Mouse (Mus musculus) CH12.LX (cell line): ENCODE results near the gene Chic2. TPM values are rescaled to one million over a fixed set of nuclear protein-coding genes. Genes with fewer than 3 reads are reported as not detected.

ENCODE experiments used
- DNase-seq: peaks from one replicate; pipeline ENCODE4 v3.0.0-alpha.2; 2013; ENCODE audit errors: extremely low read depth
- H3K27ac ChIP-seq: 2 replicates; pipeline ENCODE4 v1.5.1; 2012; ENCODE audit warnings: low read depth, mild to moderate bottlenecking, control low read depth, moderate library complexity; ENCODE audit not compliant: insufficient read depth
- H3K27me3 ChIP-seq: replicated peaks from 2 replicates; pipeline ENCODE3; 2012; ENCODE audit warnings: inconsistent platforms
- H3K36me3 ChIP-seq, 2 experiments: replicated peaks in 1 of 2; 2 replicates each; pipeline versions ENCODE3 to v1.6.1; 2012; ENCODE audit warnings: inconsistent platforms in 1 of 2, low read length in 1 of 2, mild to moderate bottlenecking in 1 of 2, mixed read lengths in 1 of 2, moderate library complexity in 1 of 2; ENCODE audit not compliant: control insufficient read depth in 1 of 2, insufficient read depth in 1 of 2
- H3K4me1 ChIP-seq, 2 experiments: 2 replicates each; pipeline ENCODE4 v1.6.1; 2012; ENCODE audit warnings: inconsistent platforms in 1 of 2, moderate library complexity in 1 of 2; ENCODE audit not compliant: insufficient read depth in 2 of 2, control insufficient read depth in 1 of 2
- H3K4me2 ChIP-seq: 2 replicates; pipeline ENCODE4 v1.6.1; 2012; ENCODE audit warnings: low read depth, mild to moderate bottlenecking, control low read depth; ENCODE audit not compliant: poor library complexity, insufficient read depth, severe bottlenecking
- H3K4me3 ChIP-seq, 3 experiments: fragments of 150-350 bp in 1 of 3; sonication (generic) in 1 of 3; replicated peaks in 1 of 3; 2 replicates each; pipeline versions ENCODE3 to v1.5.1; 2011 to 2012; ENCODE audit warnings: low read depth in 2 of 3, low read length in 2 of 3, mild to moderate bottlenecking in 2 of 3, moderate library complexity in 2 of 3, control low read depth in 1 of 3, improper control_type of control experiment in 1 of 3, inconsistent platforms in 1 of 3, mixed read lengths in 1 of 3; ENCODE audit not compliant: poor library complexity in 1 of 3
- H3K79me2 ChIP-seq: replicated peaks from 2 replicates; pipeline ENCODE4 v1.6.1; 2012; ENCODE audit warnings: mild to moderate bottlenecking, moderate library complexity; ENCODE audit not compliant: control insufficient read depth, poor library complexity, insufficient read depth, severe bottlenecking; ENCODE audit errors: extremely low read depth
- H3K9ac ChIP-seq: 2 replicates; pipeline ENCODE4 v1.6.1; 2012; ENCODE audit warnings: low read depth, mild to moderate bottlenecking, control low read depth, moderate library complexity; ENCODE audit not compliant: insufficient read depth
- H3K9me3 ChIP-seq: replicated peaks from 2 replicates; pipeline ENCODE3; 2012; ENCODE audit warnings: low read length, inconsistent platforms, mixed read lengths
- CHD1 ChIP-seq: IDR thresholded peaks from 2 replicates; pipeline ENCODE4 v1.6.1; 2012; ENCODE audit warnings: low read depth, low read length, improper control_type of control experiment, inconsistent platforms
- CHD2 ChIP-seq: IDR thresholded peaks from 2 replicates; pipeline ENCODE4 v1.6.1; 2011; ENCODE audit warnings: low read length, improper control_type of control experiment
- CTCF ChIP-seq, 2 experiments: IDR thresholded peaks in 1 of 2; conservative IDR thresholded peaks in 1 of 2; 2 replicates each; pipeline ENCODE4 v1.5.1; 2011 to 2012; ENCODE audit warnings: low read depth in 2 of 2, low read length in 2 of 2, improper control_type of control experiment in 1 of 2, inconsistent platforms in 1 of 2, mild to moderate bottlenecking in 1 of 2, moderate library complexity in 1 of 2
- E2F4 ChIP-seq: IDR thresholded peaks from 2 replicates; pipeline ENCODE4 v1.6.1; 2011; ENCODE audit warnings: low read depth, low read length, improper control_type of control experiment; ENCODE audit not compliant: insufficient replicate concordance
- ELF1 ChIP-seq: IDR thresholded peaks from 2 replicates; pipeline ENCODE4 v1.6.1; 2014; ENCODE audit warnings: low read depth, mild to moderate bottlenecking, inconsistent platforms, low read length, improper control_type of control experiment
- EP300 ChIP-seq: IDR thresholded peaks from 2 replicates; pipeline ENCODE4 v1.6.1; 2011; ENCODE audit warnings: low read length, improper control_type of control experiment
- ETS1 ChIP-seq: conservative IDR thresholded peaks from 2 replicates; pipeline ENCODE4 v1.6.1; 2012; ENCODE audit warnings: low read depth, mild to moderate bottlenecking, inconsistent platforms, low read length, improper control_type of control experiment, moderate library complexity
- GABPA ChIP-seq: IDR thresholded peaks from 2 replicates; pipeline ENCODE4 v1.6.1; 2012; ENCODE audit warnings: low read depth, low read length, improper control_type of control experiment, inconsistent platforms; ENCODE audit not compliant: insufficient replicate concordance
- HCFC1 ChIP-seq: IDR thresholded peaks from 2 replicates; pipeline ENCODE4 v1.6.1; 2012; ENCODE audit warnings: low read depth, mild to moderate bottlenecking, inconsistent platforms, low read length, improper control_type of control experiment
- JUN ChIP-seq: IDR thresholded peaks from 2 replicates; pipeline ENCODE4 v1.6.1; 2011; ENCODE audit warnings: low read depth, mild to moderate bottlenecking, low read length, improper control_type of control experiment, moderate library complexity; ENCODE audit not compliant: insufficient read depth
- JUND ChIP-seq: conservative IDR thresholded peaks from 2 replicates; pipeline ENCODE4 v1.6.1; 2011; ENCODE audit warnings: low read depth, low read length, improper control_type of control experiment
- MAFK ChIP-seq: IDR thresholded peaks from 2 replicates; pipeline ENCODE4 v1.6.1; 2011; ENCODE audit warnings: low read length, improper control_type of control experiment; ENCODE audit not compliant: insufficient replicate concordance
- MAX ChIP-seq: IDR thresholded peaks from 2 replicates; pipeline ENCODE4 v1.6.1; 2011; ENCODE audit warnings: low read length, improper control_type of control experiment
- MEF2A ChIP-seq: IDR thresholded peaks from 2 replicates; pipeline ENCODE4 v1.6.1; 2014; ENCODE audit warnings: low read depth, mild to moderate bottlenecking, inconsistent platforms, low read length, improper control_type of control experiment, borderline replicate concordance
- MXI1 ChIP-seq: IDR thresholded peaks from 2 replicates; pipeline ENCODE4 v1.6.1; 2011; ENCODE audit warnings: mild to moderate bottlenecking, low read depth, low read length, improper control_type of control experiment
- NELFE ChIP-seq: IDR thresholded peaks from 2 replicates; pipeline ENCODE4 v1.6.1; 2011; ENCODE audit warnings: low read depth, low read length, improper control_type of control experiment
- NRF1 ChIP-seq: IDR thresholded peaks from 2 replicates; pipeline ENCODE4 v1.6.1; 2014; ENCODE audit warnings: low read depth, mild to moderate bottlenecking, inconsistent platforms, low read length, improper control_type of control experiment, moderate library complexity
- RAD21 ChIP-seq: IDR thresholded peaks from 2 replicates; pipeline ENCODE4 v1.6.1; 2011; ENCODE audit warnings: low read depth, mild to moderate bottlenecking, low read length, improper control_type of control experiment, moderate library complexity
- RCOR1 ChIP-seq: conservative IDR thresholded peaks from 2 replicates; pipeline ENCODE4 v1.6.1; 2012; ENCODE audit warnings: low read depth, mild to moderate bottlenecking, inconsistent platforms, low read length, improper control_type of control experiment
- SIN3A ChIP-seq: IDR thresholded peaks from 2 replicates; pipeline ENCODE4 v1.6.1; 2012; ENCODE audit warnings: low read length, improper control_type of control experiment, inconsistent platforms
- SMC3 ChIP-seq: IDR thresholded peaks from 2 replicates; pipeline ENCODE4 v1.6.1; 2011; ENCODE audit warnings: low read depth, low read length, improper control_type of control experiment
- UBTF ChIP-seq: IDR thresholded peaks from 2 replicates; pipeline ENCODE4 v1.6.1; 2012; ENCODE audit warnings: low read depth, mild to moderate bottlenecking, inconsistent platforms, low read length, improper control_type of control experiment, moderate library complexity
- USF1 ChIP-seq: IDR thresholded peaks from 2 replicates; pipeline ENCODE4 v1.6.1; 2014; ENCODE audit warnings: low read depth, mild to moderate bottlenecking, inconsistent platforms, low read length, improper control_type of control experiment
- USF2 ChIP-seq: conservative IDR thresholded peaks from 2 replicates; pipeline ENCODE4 v1.6.1; 2011; ENCODE audit warnings: low read depth, low read length, improper control_type of control experiment
- ZC3H11A ChIP-seq: IDR thresholded peaks from 2 replicates; pipeline ENCODE4 v1.6.1; 2012; ENCODE audit warnings: low read depth, mild to moderate bottlenecking, inconsistent platforms, low read length, improper control_type of control experiment
- ZKSCAN1 ChIP-seq: IDR thresholded peaks from 2 replicates; pipeline ENCODE4 v1.6.1; 2012; ENCODE audit warnings: low read depth, inconsistent platforms, low read length, improper control_type of control experiment, borderline replicate concordance
- ZMIZ1 ChIP-seq: IDR thresholded peaks from 2 replicates; pipeline ENCODE4 v1.6.1; 2012; ENCODE audit warnings: low read depth, mild to moderate bottlenecking, inconsistent platforms, low read length, improper control_type of control experiment
- ZNF384 ChIP-seq: IDR thresholded peaks from 2 replicates; pipeline ENCODE4 v1.6.1; 2012; ENCODE audit warnings: low read depth, low read length, improper control_type of control experiment, inconsistent platforms
- dilution Hi-C: fragments of 300-500 bp; cut with MboI; formaldehyde crosslinking; loops from 2 replicates; pipeline ENCODE4 v1.14.3; 2020; ENCODE audit warnings: low sequenced_read_pairs; ENCODE audit not compliant: extremely low pct_unique_long_range_greater_than_20kb, extremely low pct_ligation_motif_present
- in situ Hi-C: fragments of 300-500 bp; cut with MboI; formaldehyde crosslinking; loops from 3 replicates; pipeline ENCODE4 v1.14.3; 2019; ENCODE audit warnings: low sequenced_read_pairs, low pct_ligation_motif_present, low pct_unique_long_range_greater_than_20kb, mixed read lengths
- polyA plus RNA-seq: library from polyadenylated mRNA; unstranded; fragments of >175 nt; gene quantifications from 2 replicates; pipeline ENCODE4 v1.2.1, GENCODE M21; 2012; ENCODE audit warnings: low read depth; ENCODE audit not compliant: insufficient read length
- total RNA-seq, 2 experiments: library from RNA; depleted of rRNA; stranded (reverse); fragments of 300-350 nt in 1 of 2; fragments of >200 nt in 1 of 2; gene quantifications; 2 replicates each; pipeline ENCODE4 v1.2.3; 2012 to 2014

Chic2 gene
- total and polyA plus RNA-seq, 3 experiments: 28.2 to 41.6 (median 40.8) TPM

GRCm38 (mm10) chr5:75070656-75071375, 26.2 kb upstream of the Chic2 start:
- dilution Hi-C loops: no loop called here
- DNase-seq: no peak
- H3K27me3 ChIP-seq: no peaks in the 10 kb centered on the region

GRCm38 (mm10) chr5:75070132-75070531, 25.6 kb upstream of the Chic2 start:
- dilution Hi-C loops: no loop called here
- Histone ChIP-seq H3K4me3 (no peak overlapping the region), H3K4me2 (no peak overlapping the region), H3K79me2 (no peaks in the 10 kb centered on the region), H3K27ac (no peak overlapping the region), H3K27me3 (no peaks in the 10 kb centered on the region), H3K4me1 (peaks cover 2 to 24% of the 10 kb centered on the region in 2 experiments; a peak in 2 of 4 replicates), H3K36me3 (peaks cover 0 to under 1% of the 10 kb centered on the region in 2 experiments), H3K9ac (no peak overlapping the region), H3K9me3 (peaks cover 3% of the 10 kb centered on the region)
- DNase-seq: no peak
- in situ Hi-C loops: no loop called here
- TF ChIP-seq ZNF384 (no peak), CHD1 (no peak), E2F4 (no peak), USF1 (no peak), ELF1 (no peak), MXI1 (no peak), EP300 (no peak), NELFE (no peak), ETS1 (no peak), CHD2 (no peak), CTCF (conservative IDR thresholded peaks at IDR 0.05 in 1 of 2, IDR thresholded peaks at IDR 0.05 in 1 of 2; ENCODE audit: low read depth in 2 of 2, low read length in 2 of 2) (no peak), MAFK (no peak), JUN (no peak), USF2 (no peak), RAD21 (no peak)

More at GRCm38 (mm10) chr5:75070656-75071375, 26.2 kb upstream of the Chic2 start:
- peaks cover 2 to 22% of the 10 kb centered on the region in 2 experiments; a peak in 2 of 4 replicates for H3K4me1 ChIP-seq
- H3K4me2 ChIP-seq: no peak overlapping the region
- H3K79me2 ChIP-seq: no peaks in the 10 kb centered on the region
- peaks cover 3% of the 10 kb centered on the region for H3K9me3 ChIP-seq
- no peak overlapping the region for H3K9ac ChIP-seq
- H3K27ac ChIP-seq: no peak overlapping the region
- no peaks in the 10 kb centered on the region for H3K36me3 ChIP-seq
- in situ Hi-C loops: no loop called here
- TF ChIP-seq NELFE (no peak), CHD1 (no peak), USF1 (no peak), MAX (no peak), JUN (no peak), SMC3 (no peak), RCOR1 (no peak), CTCF (conservative IDR thresholded peaks at IDR 0.05 in 1 of 2, IDR thresholded peaks at IDR 0.05 in 1 of 2; ENCODE audit: low read depth in 2 of 2, low read length in 2 of 2) (no peak), ZMIZ1 (no peak), MEF2A (no peak), ZKSCAN1 (no peak), JUND (no peak), SIN3A (no peak), ZC3H11A (no peak), HCFC1 (no peak), MXI1 (no peak), GABPA (no peak), UBTF (no peak), NRF1 (no peak)
- TF ChIP-seq, all 38 proteins: peak for 0
- H3K4me3 ChIP-seq: no peak overlapping the region
